Mouse (Mus musculus): ENCODE data around the gene Tmem91. TPM values are rescaled to one million over a fixed set of nuclear protein-coding genes. Genes with fewer than 3 reads are reported as not detected.

Tmem91 gene
- polyA plus RNA-seq, 1 experiment from 2014 or later, result 1.6 TPM

- Histone ChIP-seq H3K9me3 (ENCODE audit: control insufficient read depth, low read length) (no peaks in the 10 kb centered on the region), H3K4me1 (ENCODE audit: control insufficient read depth, insufficient read depth, low read length) (0 out of 2 replicates have a peak, but pooled peaks cover 3% of the 10 kb centered on the region), H3K27me3 (ENCODE audit: control insufficient read depth, insufficient read depth, low read length) (peaks cover under 1% of the 10 kb centered on the region; the same call in 1 of the 2 replicates), H3K36me3 (ENCODE audit: control insufficient read depth, insufficient read depth, low read length) (no peaks in the 10 kb centered on the region), H3K4me3 (ENCODE audit: low read depth, low read length) (peak within 1 kb of the TSS; percentile 49), H3K27ac (ENCODE audit: low read depth, low read length) (peak within 1 kb of the TSS; percentile 83), H3K9ac (ENCODE audit: low read length) (peak within 1 kb of the TSS; percentile 65), H3K4me2 (peak within 1 kb of the TSS; percentile 60)
- under 1% methylated on average over 46 of the region's 46 CpGs for WGBS
- peak; percentile 98 for ATAC-seq (ENCODE audit: low FRiP score)
- peak; percentile 99 for DNase-seq (ENCODE audit: low spot score, missing footprints)
Measured at GRCm38 (mm10) chr7:25680514-25681258, 5.7 kb upstream of the Tmem91 start, which contains the start of gene B9d2. Gene B9d2 (plus strand): TSS chr7:25680780.

GRCm38 (mm10) chr7:25679971-25680370, 5.0 kb upstream of the Tmem91 start:
- no peak for ATAC-seq (ENCODE audit: low FRiP score)
- no peaks in the 10 kb centered on the region for H3K9me3 ChIP-seq (ENCODE audit: control insufficient read depth, low read length)
- peak overlapping the region; percentile 65; the same call in 1 of the 2 replicates for H3K9ac ChIP-seq (ENCODE audit: low read length)
- 0 out of 2 replicates have a peak, but pooled peaks cover 3% of the 10 kb centered on the region for H3K4me1 ChIP-seq (ENCODE audit: control insufficient read depth, insufficient read depth, low read length)
- no peak overlapping the region for H3K27ac ChIP-seq (ENCODE audit: low read depth, low read length)
- peak overlapping the region; percentile 60 for H3K4me2 ChIP-seq
- no peaks in the 10 kb centered on the region for H3K36me3 ChIP-seq (ENCODE audit: control insufficient read depth, insufficient read depth, low read length)
- WGBS, result 12% methylated on average over 6 of the region's 6 CpGs
- peak overlapping the region; percentile 49; the same call in 1 of the 2 replicates for H3K4me3 ChIP-seq (ENCODE audit: low read depth, low read length)
- peaks cover 6% of the 10 kb centered on the region; the same call in 1 of the 2 replicates for H3K27me3 ChIP-seq (ENCODE audit: control insufficient read depth, insufficient read depth, low read length)
- DNase-seq (ENCODE audit: low spot score, missing footprints), result no peak

GRCm38 (mm10) chr7:25677013-25677412, 2.0 kb upstream of the Tmem91 start:
- WGBS, result 93% methylated on average over 7 of the region's 7 CpGs
- no peak overlapping the region for H3K9ac ChIP-seq (ENCODE audit: low read length)
- peak; percentile 35 for DNase-seq (ENCODE audit: low spot score, missing footprints)

GRCm38 (mm10) chr7:25676085-25676781, 1.3 kb upstream of the Tmem91 start:
- Histone ChIP-seq H3K9ac (ENCODE audit: low read length) (no peak overlapping the region), H3K9me3 (ENCODE audit: control insufficient read depth, low read length) (no peaks in the 10 kb centered on the region), H3K4me3 (ENCODE audit: low read depth, low read length) (no peak overlapping the region), H3K4me2 (no peak overlapping the region), H3K27me3 (ENCODE audit: control insufficient read depth, insufficient read depth, low read length) (peaks cover 22% of the 10 kb centered on the region), H3K36me3 (ENCODE audit: control insufficient read depth, insufficient read depth, low read length) (no peaks in the 10 kb centered on the region), H3K27ac (ENCODE audit: low read depth, low read length) (no peak overlapping the region), H3K4me1 (ENCODE audit: control insufficient read depth, insufficient read depth, low read length) (0 out of 2 replicates have a peak, but pooled peaks cover 5% of the 10 kb centered on the region)
- WGBS, result 88% methylated on average over 15 of the region's 15 CpGs
- DNase-seq (ENCODE audit: low spot score, missing footprints) (peak; percentile 82), ATAC-seq (ENCODE audit: low FRiP score) (no peak)

More at GRCm38 (mm10) chr7:25677013-25677412, 2.0 kb upstream of the Tmem91 start:
- Histone ChIP-seq H3K4me2 (no peak overlapping the region), H3K4me1 (ENCODE audit: control insufficient read depth, insufficient read depth, low read length) (0 out of 2 replicates have a peak, but pooled peaks cover 6% of the 10 kb centered on the region), H3K27ac (ENCODE audit: low read depth, low read length) (no peak overlapping the region), H3K36me3 (ENCODE audit: control insufficient read depth, insufficient read depth, low read length) (no peaks in the 10 kb centered on the region), H3K4me3 (ENCODE audit: low read depth, low read length) (no peak overlapping the region), H3K27me3 (ENCODE audit: control insufficient read depth, insufficient read depth, low read length) (peaks cover 22% of the 10 kb centered on the region), H3K9me3 (ENCODE audit: control insufficient read depth, low read length) (no peaks in the 10 kb centered on the region)
- no peak for ATAC-seq (ENCODE audit: low FRiP score)

GRCm38 (mm10) chr7:25675405-25675804, 439 bp upstream of the Tmem91 start:
- WGBS, result 41% methylated on average over 6 of the region's 6 CpGs
- Histone ChIP-seq H3K4me3 (ENCODE audit: low read depth, low read length) (no peak overlapping the region), H3K27me3 (ENCODE audit: control insufficient read depth, insufficient read depth, low read length) (peaks cover 22% of the 10 kb centered on the region), H3K36me3 (ENCODE audit: control insufficient read depth, insufficient read depth, low read length) (no peaks in the 10 kb centered on the region), H3K9ac (ENCODE audit: low read length) (no peak overlapping the region), H3K27ac (ENCODE audit: low read depth, low read length) (no peak overlapping the region), H3K9me3 (ENCODE audit: control insufficient read depth, low read length) (no peaks in the 10 kb centered on the region), H3K4me1 (ENCODE audit: control insufficient read depth, insufficient read depth, low read length) (0 out of 2 replicates have a peak, but pooled peaks cover 2% of the 10 kb centered on the region), H3K4me2 (no peak overlapping the region)
- DNase-seq (ENCODE audit: low spot score, missing footprints), result peak; percentile 85
- ATAC-seq (ENCODE audit: low FRiP score), result no peak

GRCm38 (mm10) chr7:25674297-25674696, 669 bp downstream of the Tmem91 start:
- WGBS, result 26% methylated on average over 9 of the region's 9 CpGs
- no peak overlapping the region for H3K4me2 ChIP-seq

GRCm38 (mm10) chr7:25672442-25672841, 2.5 kb downstream of the Tmem91 start:
- ATAC-seq (ENCODE audit: low FRiP score) (no peak), DNase-seq (ENCODE audit: low spot score, missing footprints) (peak; percentile 69)
- Histone ChIP-seq H3K4me3 (ENCODE audit: low read depth, low read length) (no peak overlapping the region), H3K27me3 (ENCODE audit: control insufficient read depth, insufficient read depth, low read length) (peaks cover 22% of the 10 kb centered on the region), H3K4me2 (no peak overlapping the region), H3K36me3 (ENCODE audit: control insufficient read depth, insufficient read depth, low read length) (no peaks in the 10 kb centered on the region), H3K4me1 (ENCODE audit: control insufficient read depth, insufficient read depth, low read length) (0 out of 2 replicates have a peak, but pooled peaks cover 2% of the 10 kb centered on the region), H3K9me3 (ENCODE audit: control insufficient read depth, low read length) (no peaks in the 10 kb centered on the region), H3K9ac (ENCODE audit: low read length) (no peak overlapping the region), H3K27ac (ENCODE audit: low read depth, low read length) (no peak overlapping the region)
- WGBS, result 54% methylated on average over 4 of the region's 4 CpGs

More at GRCm38 (mm10) chr7:25674297-25674696, 669 bp downstream of the Tmem91 start:
- ATAC-seq (ENCODE audit: low FRiP score) (no peak), DNase-seq (ENCODE audit: low spot score, missing footprints) (peak; percentile 84)
- 0 out of 2 replicates have a peak, but pooled peaks cover 2% of the 10 kb centered on the region for H3K4me1 ChIP-seq (ENCODE audit: control insufficient read depth, insufficient read depth, low read length)
- no peak overlapping the region for H3K4me3 ChIP-seq (ENCODE audit: low read depth, low read length)
- H3K36me3 ChIP-seq (ENCODE audit: control insufficient read depth, insufficient read depth, low read length), result no peaks in the 10 kb centered on the region
- H3K9me3 ChIP-seq (ENCODE audit: control insufficient read depth, low read length), result no peaks in the 10 kb centered on the region
- peaks cover 22% of the 10 kb centered on the region for H3K27me3 ChIP-seq (ENCODE audit: control insufficient read depth, insufficient read depth, low read length)
- H3K9ac ChIP-seq (ENCODE audit: low read length), result no peak overlapping the region
- H3K27ac ChIP-seq (ENCODE audit: low read depth, low read length), result no peak overlapping the region

- H3K9me3 ChIP-seq (ENCODE audit: control insufficient read depth, low read length), result no peaks in the 10 kb centered on the region
- DNase-seq (ENCODE audit: low spot score, missing footprints) (peak; percentile 59), ATAC-seq (ENCODE audit: low FRiP score) (no peak)
- H3K4me2 ChIP-seq, result no peak overlapping the region
- H3K36me3 ChIP-seq (ENCODE audit: control insufficient read depth, insufficient read depth, low read length), result no peaks in the 10 kb centered on the region
- peaks cover 22% of the 10 kb centered on the region for H3K27me3 ChIP-seq (ENCODE audit: control insufficient read depth, insufficient read depth, low read length)
- no peak overlapping the region for H3K4me3 ChIP-seq (ENCODE audit: low read depth, low read length)
- 80% methylated on average over 2 of the region's 2 CpGs for WGBS
- H3K27ac ChIP-seq (ENCODE audit: low read depth, low read length), result no peak overlapping the region
- H3K4me1 ChIP-seq (ENCODE audit: control insufficient read depth, insufficient read depth, low read length), result 0 out of 2 replicates have a peak, but pooled peaks cover 2% of the 10 kb centered on the region
- H3K9ac ChIP-seq (ENCODE audit: low read length), result no peak overlapping the region
Measured at GRCm38 (mm10) chr7:25671686-25672085, 3.3 kb downstream of the Tmem91 start.

All from midbrain, embryonic 11.5 days (tissue).